Comparison of ENCODE assay signal across 8 mouse cellular contexts in the genomic region with DNA sequence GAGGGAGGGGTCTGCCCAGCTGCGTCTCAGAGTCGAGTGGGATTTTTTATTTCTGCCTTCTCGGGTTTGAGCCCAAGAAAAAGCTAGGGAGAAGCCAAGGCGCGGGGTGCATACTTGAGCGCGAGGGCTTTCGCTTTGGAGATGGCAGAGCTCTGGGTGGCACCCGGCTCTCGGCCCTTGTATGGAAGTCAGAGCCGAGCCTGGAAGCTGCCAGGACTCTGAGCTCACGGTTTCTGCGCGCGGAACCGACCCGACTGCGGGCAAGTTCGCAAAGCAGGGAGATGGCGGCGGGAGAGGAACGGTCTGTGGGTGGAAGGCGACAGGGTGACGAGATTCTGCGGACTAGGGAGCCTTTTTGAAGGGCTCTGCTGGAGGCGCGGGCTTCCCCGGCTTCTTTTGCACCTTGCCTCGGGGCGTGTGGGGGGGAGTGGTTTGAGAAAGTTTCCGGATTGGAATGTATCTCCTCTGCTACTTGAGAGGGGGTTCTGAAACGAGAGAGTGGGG. TPM values are rescaled to one million over a fixed set of nuclear protein-coding genes. Genes with fewer than 3 reads are reported as not detected.
DNase-seq lines count a peak whose midpoint lies in the region; ATAC-seq lines count a peak whose summit lies in the region.

No protein-coding gene starts in this region.

- no peaks in the 10 kb centered on the region for H3K9me3 ChIP-seq in midbrain, embryonic 16.5 days (replicated peaks; ENCODE audit: control insufficient read depth, low read length, poor library complexity, severe bottlenecking)

- WGBS in midbrain, embryonic 16.5 days: 1% methylated on average over 32 of the region's 32 CpGs

- intact Hi-C loops in heart, postnatal 10 days (cut with DNase I): no loop called here
- intact Hi-C loops in left cerebral cortex, postnatal 4 days (cut with DNase I): no loop called here

- no peaks in the 10 kb centered on the region for H3K36me3 ChIP-seq in midbrain, embryonic 16.5 days (ENCODE audit: control insufficient read depth, insufficient read depth, low read length)

- peak overlapping the region; percentile 84 for H3K4me3 ChIP-seq in midbrain, embryonic 16.5 days (ENCODE audit: low read depth, low read length)

- H3K9ac ChIP-seq in midbrain, embryonic 16.5 days (ENCODE audit: low read depth, low read length): peak overlapping the region; percentile 80

- H3K27me3 ChIP-seq in midbrain, embryonic 16.5 days (ENCODE audit: control insufficient read depth, insufficient read depth, low read depth, low read length): no peaks in the 10 kb centered on the region; the same call in 1 of the 2 replicates

- peak overlapping the region; percentile 80 for H3K4me2 ChIP-seq in midbrain, embryonic 16.5 days (ENCODE audit: low read length)

- ATAC-seq in midbrain, embryonic 16.5 days: no peak

- H3K4me1 ChIP-seq in midbrain, embryonic 16.5 days (ENCODE audit: control insufficient read depth, insufficient read depth, low read length): peaks cover 50% of the 10 kb centered on the region

- DNase-seq in ovary, postnatal 36 days (ENCODE audit: low spot score): peak; percentile 21
- DNase-seq in ovary, postnatal 10 days (ENCODE audit: low spot score): no peak
- DNase-seq in cerebellum, postnatal 36 days: peak; percentile 67
- DNase-seq in heart, postnatal 10 days: peak; percentile 37
- peak; percentile 40 to 50 for DNase-seq in kidney, postnatal 4 days
- DNase-seq in left cerebral cortex, postnatal 4 days: no peak
- no peak for DNase-seq in thymus, adult 18-20 months

- H3K27ac ChIP-seq in midbrain, embryonic 16.5 days (ENCODE audit: low read length): peak overlapping the region; percentile 76

RNA-seq across cellular contexts. Expression of a gene that starts 1.2 kb away (rescaled TPM):
- total RNA-seq in heart, postnatal 10 days (2021): 1 to 10 TPM; 8.8 to 9.3 TPM
- polyA plus RNA-seq in midbrain, embryonic 16.5 days (2015; fragmentation: Nextera tagmentation; extraction: Ambion mirVana): 21.9 and 22.8 TPM in 2 replicates
- 10 to 100 TPM; 38.0 to 41.0 TPM for total RNA-seq in left cerebral cortex, postnatal 4 days (2021)

Comparison
In these comparisons a context has a peak if more than half of its experiments do, and no peak if none do; other contexts are left out.
1. DNase-seq: peak in ovary, postnatal 36 days (single experiment), cerebellum, postnatal 36 days (2 of 2), heart, postnatal 10 days (2 of 2) and kidney, postnatal 4 days (2 of 2); none in ovary, postnatal 10 days (single experiment), left cerebral cortex, postnatal 4 days (single experiment) and thymus, adult 18-20 months (0 of 2).